Mouse (Mus musculus): Measurements from ENCODE around the gene Gps1.
"Not testable (repeated sequence)": the region's sequence is repeated elsewhere in the genome, so short reads cannot be mapped to it uniquely, and the experiment has no call there.

Gene Gps1

GRCm38 (mm10) chr11:120822831-120823550, 38.9 kb downstream of the Gps1 start:
- no peak for DNase-seq (ENCODE audit: low spot score in 2 of 2)

- peak; percentile 43 to 46 for DNase-seq (ENCODE audit: low spot score in 2 of 2)
Observed at GRCm38 (mm10) chr11:120823551-120823947, 39.5 kb downstream of the Gps1 start.

GRCm38 (mm10) chr11:120823956-120824786, 40.1 kb downstream of the Gps1 start, which contains the start of gene Fasn:
TSS of gene Fasn (minus strand) at chr11:120824547.
- peak; percentile 91 to 94 for DNase-seq (ENCODE audit: low spot score in 2 of 2)

GRCm38 (mm10) chr11:120824787-120825288, 40.8 kb downstream of the Gps1 start:
- no peak for DNase-seq (ENCODE audit: low spot score in 2 of 2)

GRCm38 (mm10) chr11:120825289-120825863, 41.3 kb downstream of the Gps1 start:
- no peak for DNase-seq (ENCODE audit: low spot score in 2 of 2)

- DNase-seq (ENCODE audit: low spot score in 2 of 2) = no peak
Observed at GRCm38 (mm10) chr11:120826016-120826953, 42.2 kb downstream of the Gps1 start.

GRCm38 (mm10) chr11:120828416-120828815, 44.3 kb downstream of the Gps1 start:
- no peak for DNase-seq (ENCODE audit: low spot score in 2 of 2)

GRCm38 (mm10) chr11:120829757-120830532, 45.9 kb downstream of the Gps1 start:
- no peak for DNase-seq (ENCODE audit: low spot score in 2 of 2)

- peak in 1 of 2 experiments; percentile 70 for DNase-seq (ENCODE audit: low spot score in 2 of 2)
Observed at GRCm38 (mm10) chr11:120830686-120831085, 46.6 kb downstream of the Gps1 start.

- DNase-seq (ENCODE audit: low spot score in 2 of 2) = no peak
Observed at GRCm38 (mm10) chr11:120831659-120832440, 47.8 kb downstream of the Gps1 start.

- not testable (repeated sequence) for DNase-seq (ENCODE audit: low spot score in 2 of 2)
Observed at GRCm38 (mm10) chr11:120832962-120833361, 48.9 kb downstream of the Gps1 start.

GRCm38 (mm10) chr11:120833555-120834280, 49.6 kb downstream of the Gps1 start:
- DNase-seq (ENCODE audit: low spot score in 2 of 2) = no peak
